Mouse (Mus musculus) spleen, postnatal 14 days (tissue): Measurements from ENCODE around the gene Cxcl12.

Experiments
- DNase-seq, 2 experiments: peaks; one replicate each; pipeline ENCODE4 v3.0.0; 2021 to 2022; ENCODE audit warnings: low spot score in 2 of 2

The Cxcl12 gene

DNA sequence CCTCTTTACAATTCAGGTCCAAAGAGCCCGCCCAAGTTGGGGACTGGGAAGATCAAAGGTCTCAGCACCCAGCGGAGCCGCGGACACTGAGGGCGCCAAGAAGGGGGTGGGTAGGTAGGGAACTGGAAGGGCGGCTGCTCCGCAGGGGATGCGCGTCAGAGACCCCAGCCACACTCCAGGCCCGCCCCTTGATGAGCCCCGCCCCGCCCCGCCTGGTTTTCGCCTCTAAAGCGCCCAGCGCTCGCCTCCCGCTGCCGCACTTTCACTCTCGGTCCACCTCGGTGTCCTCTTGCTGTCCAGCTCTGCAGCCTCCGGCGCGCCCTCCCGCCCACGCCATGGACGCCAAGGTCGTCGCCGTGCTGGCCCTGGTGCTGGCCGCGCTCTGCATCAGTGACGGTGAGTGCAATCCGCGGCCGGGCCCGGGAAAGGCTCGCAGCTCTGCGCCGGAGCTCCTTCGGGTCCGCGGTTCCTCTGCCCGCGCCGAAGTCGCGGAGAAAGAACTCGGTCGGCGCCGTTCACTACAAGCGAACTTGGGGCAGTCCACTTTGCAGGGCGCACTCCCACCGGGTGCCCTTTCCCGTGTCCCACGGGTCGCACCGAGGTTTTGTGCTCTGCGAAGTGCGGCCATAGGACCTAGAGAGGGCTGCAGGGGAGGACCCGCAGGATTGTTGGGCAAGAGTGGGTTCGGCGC, at the start of gene Cxcl12:
Gene Cxcl12 (plus strand): TSS at position 215 of the 691 bp plus-strand sequence.
- DNase-seq: peak in 1 of 2 experiments; percentile 9

DNA sequence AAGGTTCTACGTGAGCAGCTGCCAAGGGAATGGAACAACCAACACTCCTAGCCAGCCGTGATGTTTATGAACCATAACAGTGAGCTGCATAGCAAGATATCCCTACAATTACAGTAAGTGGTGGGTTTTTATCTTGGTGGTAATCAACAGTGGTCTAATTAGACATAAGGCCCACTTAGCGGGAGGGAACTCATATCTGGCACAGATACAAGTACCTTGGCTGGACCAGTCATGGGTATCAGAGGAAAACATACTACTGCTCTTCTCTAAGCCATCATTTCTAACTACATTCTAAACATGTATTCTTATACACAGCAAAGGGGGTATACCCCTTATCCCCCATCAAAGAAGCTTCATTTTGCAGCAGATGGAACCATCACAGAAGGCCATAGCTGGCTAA, 46.3 kb upstream of the Cxcl12 start:
- DNase-seq: no peak

DNA sequence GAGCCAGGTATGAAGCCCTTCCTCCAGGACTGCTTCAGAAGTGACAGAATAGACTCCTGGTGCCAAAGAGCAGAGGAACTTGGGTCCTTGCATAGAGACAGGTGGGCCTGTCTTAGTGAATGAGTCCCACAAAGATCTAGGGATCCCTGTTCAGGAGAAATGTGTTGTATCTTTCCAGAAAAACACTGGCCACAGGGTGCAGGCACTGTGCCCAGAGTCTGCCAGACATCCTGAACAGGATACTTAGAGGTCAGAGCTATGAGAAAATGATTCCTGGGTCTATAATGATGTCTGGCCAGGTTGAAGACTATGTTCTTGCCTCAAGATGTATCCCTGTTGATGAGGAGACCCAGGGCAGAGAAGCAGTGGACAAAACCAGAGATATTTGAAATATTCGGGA, 42.0 kb upstream of the Cxcl12 start:
- no peak for DNase-seq

DNA sequence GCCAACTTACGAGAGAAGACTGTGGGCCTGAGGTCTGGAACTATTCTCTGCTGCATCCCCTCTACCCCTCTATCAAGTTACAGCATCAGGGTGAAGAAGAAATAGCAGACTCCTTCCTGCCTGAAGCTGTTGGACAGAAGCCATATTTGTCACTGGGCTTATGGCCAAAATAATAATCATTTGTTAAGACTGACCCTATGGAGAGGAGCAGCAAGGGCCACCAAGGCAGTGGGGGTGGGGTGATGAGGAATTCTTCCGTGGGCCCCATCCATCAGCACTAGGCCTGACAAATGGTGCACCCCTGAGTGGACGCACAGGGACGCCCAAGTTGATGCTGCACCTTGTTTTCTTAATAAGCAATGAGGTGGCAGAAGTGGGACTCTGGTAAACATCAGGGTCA, 38.9 kb upstream of the Cxcl12 start:
- no peak for DNase-seq

DNA sequence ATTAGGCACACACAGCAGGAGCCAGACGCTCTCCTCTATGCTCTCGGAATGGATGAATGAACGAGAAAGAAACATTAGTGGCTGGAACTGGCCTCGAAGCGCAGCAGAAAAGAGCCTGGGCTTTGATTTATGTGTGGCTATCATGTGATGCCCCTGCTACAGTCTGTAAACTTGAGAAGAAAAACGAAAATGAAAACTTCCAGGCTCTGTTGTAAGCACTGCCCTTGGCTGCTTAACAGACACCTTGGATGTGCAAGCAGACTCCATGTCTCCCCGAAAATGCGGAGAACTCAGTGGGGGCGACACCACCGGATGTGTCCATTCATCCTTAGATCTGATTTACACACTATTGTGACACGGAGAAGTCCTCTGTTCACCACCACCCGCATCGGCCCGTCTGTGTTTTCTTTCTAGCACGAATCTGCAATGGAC, 37.6 kb upstream of the Cxcl12 start:
- no peak for DNase-seq

DNA sequence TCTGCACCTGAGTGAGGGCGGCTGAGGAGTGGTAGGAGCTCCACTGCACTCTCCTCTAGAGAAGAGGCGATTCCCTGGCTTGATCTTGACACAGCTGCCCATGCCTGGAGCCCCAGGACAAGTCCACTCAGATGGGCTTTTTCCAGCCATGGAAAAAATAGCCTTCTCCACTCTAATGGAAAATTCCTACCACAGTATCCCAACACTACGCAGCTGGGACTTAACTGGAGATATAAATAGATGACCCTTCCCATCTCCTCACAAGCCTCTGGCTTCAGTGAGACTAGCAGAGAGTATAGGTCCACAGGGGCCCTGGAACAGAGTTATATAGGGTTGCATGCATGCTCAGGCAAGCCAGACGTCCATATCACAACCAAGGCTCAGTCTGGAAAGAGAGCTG, 33.8 kb upstream of the Cxcl12 start:
- no peak for DNase-seq

DNA sequence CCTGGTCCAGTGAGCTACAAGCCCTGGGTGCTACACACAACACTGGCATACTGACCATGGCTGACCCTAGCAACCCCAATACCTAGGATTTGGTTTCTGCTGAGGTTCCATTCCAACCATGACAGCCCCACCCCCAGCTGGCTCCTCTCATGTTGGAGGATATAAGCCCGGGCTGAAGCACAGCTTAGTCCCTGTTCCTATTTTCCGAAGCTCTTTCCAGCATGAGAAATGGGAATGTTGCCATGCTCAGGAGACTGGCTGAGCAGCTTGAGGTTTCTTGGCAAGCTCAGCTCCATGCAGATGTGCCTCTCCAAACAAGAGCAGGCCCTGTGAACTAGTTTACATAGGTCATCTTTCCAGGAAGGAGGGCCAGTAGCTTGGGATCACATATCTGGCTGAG, 30.6 kb upstream of the Cxcl12 start:
- DNase-seq: no peak

DNA sequence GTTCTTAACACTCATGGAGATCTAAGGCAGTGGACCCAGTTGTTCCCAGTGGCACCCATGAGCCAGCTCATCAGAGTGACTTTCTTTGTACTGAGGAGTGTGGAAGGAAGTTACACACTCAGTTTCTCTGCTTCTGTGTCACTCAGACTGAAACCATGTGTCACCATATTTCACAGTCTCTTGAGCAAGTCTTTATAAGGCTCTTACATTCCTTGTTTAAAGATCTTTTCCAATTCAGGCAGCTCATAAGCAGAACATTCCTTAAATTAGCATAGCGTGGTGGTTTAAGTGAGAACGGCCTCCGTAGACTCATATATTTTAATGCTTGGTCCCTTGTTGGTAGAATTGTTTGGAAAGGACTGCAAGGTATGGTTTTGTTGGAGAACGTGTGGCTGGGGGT, 27.4 kb upstream of the Cxcl12 start:
- no peak for DNase-seq

DNA sequence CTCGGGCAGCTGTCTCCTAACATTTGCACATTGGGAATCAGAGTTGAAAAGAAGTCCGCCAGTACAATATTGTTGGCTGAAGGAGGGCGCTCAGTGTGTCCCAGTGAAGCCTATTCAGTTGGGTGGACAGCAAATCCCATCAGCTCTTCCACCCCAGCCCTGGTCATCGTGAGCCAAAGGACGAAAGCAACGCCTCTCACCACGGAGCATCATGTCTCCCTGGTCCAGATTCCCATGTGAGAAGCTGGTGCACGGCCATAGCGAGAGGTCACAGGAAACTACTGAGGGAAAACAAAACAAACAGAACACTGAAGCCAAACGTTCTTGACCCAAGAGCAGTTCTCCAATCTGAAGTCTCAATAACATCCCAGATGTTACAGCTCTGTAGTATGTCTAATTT, 21.4 kb upstream of the Cxcl12 start:
- no peak for DNase-seq

DNA sequence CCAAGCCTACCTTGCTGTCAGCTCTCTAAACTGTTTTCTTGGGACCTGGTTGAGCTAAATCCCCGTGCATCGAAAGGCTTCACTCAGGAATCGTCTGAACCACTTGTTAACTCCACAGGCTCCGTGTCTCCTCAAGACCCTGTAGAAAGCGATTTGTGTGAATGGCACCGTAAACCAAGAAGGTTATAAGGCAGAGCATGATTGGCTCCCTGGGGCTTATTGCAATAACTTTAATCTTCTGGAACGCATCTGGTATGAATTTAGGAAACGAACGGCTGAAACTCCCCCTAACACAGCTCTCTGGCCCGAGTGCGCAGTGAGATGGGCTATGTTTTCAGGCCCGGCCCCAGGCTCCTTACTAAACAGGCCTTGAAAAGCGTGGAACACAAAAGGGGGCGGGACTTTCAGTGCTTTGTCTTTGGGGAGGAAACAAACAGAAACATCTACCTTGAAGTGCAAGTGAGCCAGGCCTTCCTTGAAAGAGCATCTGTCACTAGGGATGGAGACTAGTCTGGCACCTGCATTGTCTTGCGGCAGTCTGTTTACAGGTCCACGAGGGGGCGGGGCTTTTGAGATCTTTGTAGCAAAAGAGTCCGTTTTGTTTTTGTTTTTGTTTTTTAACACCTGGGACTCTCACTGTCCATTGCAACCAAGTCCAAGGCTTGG, 16.7 kb upstream of the Cxcl12 start:
- DNase-seq: no peak

DNA sequence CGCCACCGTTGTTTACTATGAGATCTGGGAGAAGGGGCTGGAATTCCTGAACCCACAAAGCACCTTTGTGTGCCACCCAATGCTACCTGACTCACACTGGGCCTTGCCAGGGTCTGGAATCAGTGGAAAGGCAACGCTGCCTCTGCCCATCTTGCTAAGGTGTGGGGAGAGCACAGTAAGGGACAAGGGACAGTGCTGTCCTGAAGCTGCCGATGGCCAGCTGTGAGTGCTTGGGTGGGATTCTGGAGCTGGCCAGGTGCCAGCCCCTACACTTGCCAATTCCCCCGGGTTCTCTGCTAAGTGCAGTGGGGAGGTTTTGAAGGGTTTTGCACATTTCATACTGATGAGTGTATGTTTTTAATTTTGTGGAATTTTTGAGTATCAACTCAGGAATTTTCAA, 15.3 kb upstream of the Cxcl12 start:
- DNase-seq: no peak

DNA sequence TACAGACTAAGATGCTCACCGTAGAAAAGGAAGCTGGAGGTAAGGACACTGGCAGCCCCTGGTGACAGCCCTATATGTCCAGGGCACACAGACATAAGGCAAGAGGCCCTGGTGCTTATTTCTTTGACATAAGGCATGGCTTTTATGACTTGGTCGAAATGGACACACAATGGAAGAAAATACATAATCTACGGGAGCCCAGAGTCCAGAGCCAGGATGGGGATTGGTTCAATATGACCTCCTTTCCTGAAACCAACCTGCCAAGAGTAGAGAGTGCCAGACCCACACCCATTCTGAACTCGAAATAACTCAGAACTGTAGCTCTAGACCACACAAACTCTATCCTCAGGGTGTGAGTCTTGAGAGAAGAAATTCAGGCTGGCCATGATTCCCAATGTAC, 11.5 kb upstream of the Cxcl12 start:
- DNase-seq: no peak

DNA sequence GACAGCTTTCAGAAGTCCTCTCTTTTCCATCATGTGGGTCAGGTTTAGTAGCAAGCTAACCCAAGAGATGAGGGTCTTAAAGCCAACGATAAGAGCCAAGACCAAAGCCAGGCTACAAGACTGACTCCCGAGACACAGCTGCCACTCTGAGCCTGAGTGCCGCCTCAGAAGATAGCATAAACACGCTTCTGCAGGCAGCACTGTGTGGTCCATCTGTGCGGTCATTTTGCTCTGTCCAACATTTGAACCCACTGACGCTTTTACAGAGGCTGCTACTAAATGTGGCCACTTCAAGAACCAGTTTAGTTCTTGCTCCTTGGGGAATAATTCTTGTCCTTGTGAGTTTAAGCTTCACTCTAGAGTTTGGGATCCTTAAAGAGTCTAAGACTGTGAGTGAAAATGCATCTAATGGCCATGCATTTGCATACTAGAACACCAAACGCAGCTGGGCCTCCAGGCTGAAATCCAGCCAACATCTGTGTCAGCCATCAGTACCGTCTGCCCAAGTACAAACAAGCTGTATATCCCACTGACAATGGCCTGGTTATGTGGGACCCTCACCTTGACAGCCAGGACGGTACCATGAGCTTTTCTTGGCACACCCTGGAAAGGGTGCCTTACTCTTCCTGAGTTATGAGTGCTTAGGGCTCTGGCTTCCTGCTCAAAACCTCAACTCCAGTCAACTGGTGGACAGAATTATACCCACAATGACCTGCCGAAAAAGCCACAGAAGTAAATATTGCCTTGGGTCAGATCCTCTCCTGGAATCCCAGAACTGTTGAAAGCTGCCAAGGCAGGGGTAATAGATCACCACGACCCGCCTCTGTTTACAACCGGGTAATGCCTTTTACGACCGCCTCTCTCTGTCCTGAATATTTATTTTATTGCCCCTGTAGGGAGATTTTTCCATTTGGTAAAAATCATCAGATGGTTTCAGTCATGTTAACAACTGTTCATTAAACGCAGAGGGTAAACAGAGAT, 8.3 kb upstream of the Cxcl12 start:
- no peak for DNase-seq

DNA sequence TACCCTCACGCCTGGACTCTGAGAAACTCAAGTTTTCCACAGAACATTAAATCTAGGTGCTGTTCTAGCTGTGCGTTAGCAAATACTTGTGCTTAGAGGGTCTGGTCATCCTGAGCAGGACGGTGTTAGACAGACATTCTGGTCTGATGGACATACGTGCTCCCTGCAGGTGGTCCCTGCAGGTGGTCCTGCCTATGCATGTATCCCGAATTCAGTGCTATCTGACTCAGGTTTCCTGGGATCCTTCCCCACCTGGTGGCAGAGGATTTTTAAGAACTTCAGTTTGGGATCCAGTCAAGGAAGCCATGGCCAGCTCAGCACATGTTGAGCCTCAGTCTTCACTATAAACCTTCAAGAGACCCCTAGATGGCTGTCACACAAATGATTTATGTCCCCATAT, 4.8 kb upstream of the Cxcl12 start:
- DNase-seq: no peak

DNA sequence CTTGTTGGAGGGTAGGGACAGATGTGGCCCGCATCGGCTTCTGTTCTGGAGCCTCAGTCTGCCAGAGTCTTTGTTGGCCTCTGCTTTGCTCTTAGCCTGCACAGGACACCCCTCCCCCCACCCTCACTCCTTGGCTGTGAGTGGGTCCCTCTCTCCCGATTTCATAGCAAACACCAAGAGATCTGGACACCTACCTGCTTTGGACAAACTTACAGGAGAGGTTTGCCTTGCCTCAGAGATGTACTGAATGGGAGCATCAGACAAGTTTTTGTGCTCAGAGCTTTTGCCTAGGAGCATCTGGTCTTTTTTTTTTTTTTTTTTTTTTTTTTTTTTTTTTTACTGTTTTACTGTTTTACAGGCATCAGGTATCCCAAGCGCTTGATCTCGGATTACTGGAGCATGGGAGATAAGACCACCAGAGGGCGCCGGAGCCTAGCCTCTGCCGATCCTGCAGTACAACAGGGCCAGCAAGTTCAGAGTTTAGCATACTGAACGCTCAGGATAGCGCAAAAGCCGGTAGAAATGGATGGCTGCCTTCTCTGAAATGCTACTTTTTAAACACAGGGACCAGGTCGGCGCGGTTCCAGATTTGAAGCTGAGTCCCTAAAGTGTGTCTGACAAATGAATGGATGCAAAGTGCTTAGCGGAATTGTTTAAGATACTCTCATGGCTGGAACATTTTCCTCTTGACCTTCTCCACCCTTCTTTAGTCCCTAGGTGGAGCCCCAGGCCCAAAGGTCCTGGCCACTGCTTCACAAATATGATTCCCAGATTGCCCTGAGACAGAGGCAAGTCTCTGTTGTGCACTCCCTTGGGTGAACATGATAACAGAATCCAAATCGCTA, 1.5 kb upstream of the Cxcl12 start:
- DNase-seq: peak in 1 of 2 experiments; percentile 42

DNA sequence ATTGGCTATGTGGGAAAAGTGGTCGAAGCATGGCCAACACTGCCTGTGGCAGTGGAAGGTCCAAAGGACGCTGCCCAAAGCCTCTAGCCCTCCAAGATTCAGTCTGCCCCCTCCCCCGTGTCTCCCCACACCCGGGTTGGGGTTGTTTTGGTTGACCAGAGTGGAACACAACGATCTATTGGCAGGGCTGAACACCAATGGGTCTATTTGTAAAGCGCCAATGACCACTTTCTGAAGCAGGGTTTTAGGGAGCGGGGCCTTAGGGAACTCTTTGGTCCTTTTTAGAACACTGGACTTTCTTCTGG, 957 bp upstream of the Cxcl12 start:
- no peak for DNase-seq

DNA sequence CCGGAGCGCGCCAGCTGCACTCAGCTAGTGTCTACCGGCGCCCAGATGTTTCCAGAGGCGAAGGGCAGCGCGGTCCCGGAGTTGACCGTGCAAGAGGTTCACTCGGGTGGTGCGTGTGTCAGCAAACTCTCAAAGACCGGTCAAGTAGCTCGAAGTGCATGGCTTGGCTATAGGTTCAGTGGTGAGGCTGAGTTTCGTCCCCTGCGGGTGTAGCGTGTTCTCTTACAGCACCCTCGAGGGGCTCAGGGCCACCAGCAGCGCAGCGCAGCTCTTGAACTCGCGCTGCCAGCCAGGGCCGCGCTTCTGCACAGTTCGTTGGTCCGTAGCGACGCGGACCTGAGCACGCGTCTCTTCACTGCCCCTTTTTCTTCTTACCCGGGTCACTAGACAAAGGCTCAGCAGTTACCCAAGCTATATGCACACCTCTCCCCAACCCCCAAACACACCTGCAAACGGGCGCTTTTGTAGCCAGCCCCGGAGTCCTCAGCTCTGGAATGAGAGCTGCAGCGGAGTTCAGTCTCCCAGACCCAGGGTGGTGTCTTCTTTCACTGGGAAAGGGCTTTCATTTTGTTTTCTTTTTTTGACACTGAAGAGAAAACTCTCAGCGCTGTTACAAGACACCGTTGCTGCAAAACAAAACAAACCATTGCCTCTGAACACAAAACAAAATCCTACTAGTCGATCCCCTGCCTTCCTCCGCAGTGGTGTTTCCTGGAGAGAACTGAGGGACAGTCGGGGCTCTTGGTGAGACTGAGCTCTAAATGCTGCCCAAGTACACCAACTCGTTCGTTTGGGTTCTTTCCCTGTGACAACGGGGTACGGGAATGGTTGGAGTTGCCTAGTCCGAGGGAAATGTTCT, 945 bp downstream of the Cxcl12 start:
- no peak for DNase-seq

DNA sequence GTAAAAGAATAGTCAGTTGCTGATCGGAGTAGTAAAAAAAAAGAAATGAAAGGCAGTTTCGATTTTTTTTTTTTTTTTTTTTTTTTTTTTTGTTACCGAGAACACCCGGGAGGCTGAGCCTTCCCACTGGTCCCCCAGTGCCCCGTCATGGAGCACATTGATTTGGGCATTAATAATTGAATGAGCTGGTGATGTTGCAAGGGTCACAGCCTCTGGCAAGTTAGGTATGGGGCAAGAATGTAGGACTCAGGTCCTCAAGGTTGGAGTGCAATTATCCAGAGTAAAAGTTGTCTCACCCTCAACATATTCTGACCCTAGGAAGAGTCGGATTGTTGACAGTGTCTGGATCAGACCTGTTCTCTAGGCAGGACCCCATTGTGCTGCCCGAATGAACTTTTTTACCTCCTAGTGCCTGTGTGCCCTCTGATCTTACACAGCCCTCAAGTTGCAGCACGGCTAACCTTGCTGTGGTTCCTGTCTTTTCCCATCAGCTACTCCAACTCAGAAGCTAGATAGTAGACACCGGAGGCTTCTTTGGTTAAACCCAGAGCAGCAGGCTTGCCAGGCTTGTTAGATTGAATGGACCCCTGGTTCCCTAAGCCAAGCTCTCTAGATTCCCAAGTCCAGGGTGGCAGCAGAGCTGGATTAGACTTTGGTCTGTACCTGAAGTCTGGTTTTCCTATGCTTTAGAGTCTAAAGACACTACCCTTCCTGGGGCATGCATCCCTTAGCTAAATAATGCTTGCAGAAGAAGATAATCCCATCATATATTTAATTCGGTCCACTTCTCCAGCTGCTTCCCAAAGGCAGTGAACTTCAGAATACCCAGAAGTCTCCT, 1.8 kb downstream of the Cxcl12 start:
- DNase-seq: no peak

DNA sequence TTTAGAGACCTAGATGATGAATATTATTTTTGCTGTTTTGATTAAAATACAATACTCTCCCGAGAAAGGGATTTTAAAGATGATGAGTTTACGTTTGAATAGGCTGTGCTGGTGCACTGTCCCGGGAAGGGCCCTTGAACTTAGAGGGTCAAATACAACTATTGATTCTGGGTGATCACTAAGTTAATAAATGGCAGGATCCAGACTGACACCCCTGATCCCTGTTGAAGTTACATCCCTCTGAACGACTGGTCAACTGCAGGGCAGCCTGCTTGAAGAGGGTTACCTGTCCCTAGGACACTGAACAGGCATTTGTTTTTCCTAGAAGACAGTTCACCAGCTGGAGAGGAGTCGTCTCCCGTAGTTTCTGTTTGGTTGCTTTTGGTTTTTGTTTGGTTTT, 4.0 kb downstream of the Cxcl12 start:
- no peak for DNase-seq

DNA sequence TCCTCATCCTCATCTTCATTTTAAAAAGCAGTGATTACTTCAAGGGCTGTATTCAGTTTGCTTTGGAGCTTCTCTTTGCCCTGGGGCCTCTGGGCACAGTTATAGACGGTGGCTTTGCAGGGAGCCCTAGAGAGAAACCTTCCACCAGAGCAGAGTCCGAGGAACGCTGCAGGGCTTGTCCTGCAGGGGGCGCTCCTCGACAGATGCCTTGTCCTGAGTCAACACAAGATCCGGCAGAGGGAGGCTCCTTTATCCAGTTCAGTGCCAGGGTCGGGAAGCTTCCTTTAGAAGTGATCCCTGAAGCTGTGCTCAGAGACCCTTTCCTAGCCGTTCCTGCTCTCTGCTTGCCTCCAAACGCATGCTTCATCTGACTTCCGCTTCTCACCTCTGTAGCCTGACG, 5.5 kb downstream of the Cxcl12 start:
- peak in 1 of 2 experiments; percentile 20 for DNase-seq
